Mouse (Mus musculus) left cerebral cortex, adult 9 months (tissue): ENCODE measurements at regions not wholly inside any gene's neighbourhood (a gene's known extent, or its start where the extent isn't known, plus 50 kb on each side); places are given as distances from the start of the nearest gene placed in this dataset.

ENCODE experiments used
- DNase-seq, 2 experiments: peaks; one replicate each; pipeline ENCODE4 v3.0.0; 2022; ENCODE audit warnings: low spot score in 2 of 2

- no peak for DNase-seq
These were observed 63.3 kb downstream of the Tmem18 start for GRCm38 (mm10) chr12:30647511-30647910.

GRCm38 (mm10) chr12:30651506-30651905, 67.3 kb downstream of the Tmem18 start:
- peak in 1 of 2 experiments; percentile 19 for DNase-seq

GRCm38 (mm10) chr12:30654347-30655075, 70.3 kb downstream of the Tmem18 start:
- DNase-seq = no peak

GRCm38 (mm10) chr12:30655076-30655421, 70.8 kb downstream of the Tmem18 start:
- DNase-seq = no peak

GRCm38 (mm10) chr12:30678826-30679225, 94.6 kb downstream of the Tmem18 start:
- DNase-seq = no peak

GRCm38 (mm10) chr12:30690038-30690437, 105.8 kb downstream of the Tmem18 start:
- no peak for DNase-seq

GRCm38 (mm10) chr12:30693540-30693939, 109.3 kb downstream of the Tmem18 start:
- no peak for DNase-seq

GRCm38 (mm10) chr12:30698256-30698655, 114.0 kb downstream of the Tmem18 start:
- DNase-seq = peak; percentile 48 to 63

GRCm38 (mm10) chr12:30703691-30704090, 119.5 kb downstream of the Tmem18 start:
- DNase-seq = no peak

- no peak for DNase-seq
These were observed 123.0 kb downstream of the Tmem18 start for GRCm38 (mm10) chr12:30707271-30707670.

GRCm38 (mm10) chr12:30708635-30709181, 124.5 kb downstream of the Tmem18 start:
- peak in 1 of 2 experiments; percentile 7 for DNase-seq

- DNase-seq = no peak
These were observed 126.3 kb downstream of the Tmem18 start for GRCm38 (mm10) chr12:30710554-30710953.

GRCm38 (mm10) chr12:30726747-30727146, 142.5 kb downstream of the Tmem18 start:
- no peak for DNase-seq

GRCm38 (mm10) chr12:30729437-30729836, 145.2 kb downstream of the Tmem18 start:
- DNase-seq = no peak

- no peak for DNase-seq
These were observed 116.5 kb upstream of the Alkal2 start for GRCm38 (mm10) chr12:30767621-30768020.

- no peak for DNase-seq
These were observed 90.8 kb upstream of the Alkal2 start for GRCm38 (mm10) chr12:30793371-30793770.

GRCm38 (mm10) chr12:30816096-30816495, 68.0 kb upstream of the Alkal2 start:
- DNase-seq = no peak

- no peak for DNase-seq
These were observed 52.7 kb upstream of the Alkal2 start for GRCm38 (mm10) chr12:30831383-30831782.
